Mouse (Mus musculus) cortical plate, adult 2 months (tissue): ENCODE data around the gene Tmem94. TPM values are rescaled to one million over a fixed set of nuclear protein-coding genes. Genes with fewer than 3 reads are reported as not detected.

Experiments used
- H3K27ac ChIP-seq: fragments of 200-500 bp; 2 replicates; pipeline ENCODE4 v1.5.1; 2012; ENCODE audit warnings: low read length, control low read depth, inconsistent platforms; ENCODE audit not compliant: insufficient read depth
- H3K4me1 ChIP-seq: fragments of 200-500 bp; 2 replicates; pipeline ENCODE4 v1.6.1; 2011; ENCODE audit warnings: low read length; ENCODE audit not compliant: control insufficient read depth, insufficient read depth
- H3K4me3 ChIP-seq: fragments of 200-500 bp; 2 replicates; pipeline ENCODE4 v1.5.1; 2011; ENCODE audit warnings: mild to moderate bottlenecking, low read length, control low read depth; ENCODE audit not compliant: insufficient read depth
- CTCF ChIP-seq: fragments of 200-500 bp; IDR thresholded peaks from 2 replicates; pipeline ENCODE4 v1.5.1; 2011; ENCODE audit warnings: mild to moderate bottlenecking, control low read depth, low read length; ENCODE audit not compliant: insufficient read depth; ENCODE audit errors: extremely low read depth
- POLR2A ChIP-seq: fragments of 200-500 bp; IDR thresholded peaks from 2 replicates; pipeline ENCODE4 v1.6.1; 2011; ENCODE audit warnings: mild to moderate bottlenecking, low read length, control low read depth; ENCODE audit not compliant: insufficient read depth; ENCODE audit errors: extremely low read depth
- polyA plus RNA-seq: library from polyadenylated mRNA; depleted of rRNA; stranded (reverse); fragments of >200 nt; gene quantifications from 2 replicates; pipeline ENCODE4 v1.2.3, GENCODE M21; 2012

The Tmem94 gene
- polyA plus RNA-seq, 1 experiment, result 44.8 TPM

DNA sequence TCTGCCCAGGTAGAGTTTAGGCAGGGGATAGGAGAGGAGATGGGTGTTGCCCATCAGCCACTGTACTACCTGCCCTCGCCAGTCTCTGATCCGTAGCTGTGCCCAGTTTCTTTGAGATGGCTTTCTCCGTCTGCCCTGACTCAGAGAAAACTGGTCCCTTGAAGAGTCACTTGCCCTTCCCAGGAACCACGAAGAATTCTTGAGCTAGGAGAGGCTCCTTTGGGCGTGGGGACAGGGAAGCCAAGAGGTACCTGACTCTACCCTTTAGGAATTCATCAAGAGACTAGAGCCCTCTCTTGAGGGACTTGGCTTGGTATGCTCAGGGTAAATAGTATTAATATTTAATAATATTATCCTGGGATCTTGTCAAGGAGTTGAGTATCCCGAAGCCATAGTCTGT lies 62.4 kb downstream of the Tmem94 start:
- no peaks in the 10 kb centered on the region for H3K4me1 ChIP-seq
- TF ChIP-seq POLR2A, result no peak
- TF ChIP-seq CTCF, result no peak
- no peak overlapping the region for H3K4me3 ChIP-seq
- no peak overlapping the region for H3K27ac ChIP-seq

DNA sequence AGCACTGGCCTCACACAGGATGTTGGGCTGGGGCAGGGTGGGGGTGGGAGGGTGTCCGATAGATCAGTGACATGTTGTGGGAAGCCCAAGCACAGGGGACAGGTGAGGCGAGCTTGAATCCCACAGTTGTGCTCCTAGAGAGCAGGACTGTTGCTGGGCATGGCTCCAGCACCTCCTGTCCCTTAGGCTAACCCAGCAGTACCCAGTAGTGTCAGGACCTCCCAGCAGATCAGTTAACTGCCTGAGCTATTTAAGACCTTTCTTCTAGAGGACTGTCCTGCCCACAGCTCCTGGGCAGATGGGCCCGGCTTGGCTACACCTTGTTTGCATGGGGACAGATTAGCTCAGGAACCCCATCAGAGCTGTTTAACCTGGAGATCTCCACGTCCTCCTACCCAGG lies 63.8 kb downstream of the Tmem94 start:
- Histone ChIP-seq H3K4me1 (no peaks in the 10 kb centered on the region), H3K4me3 (no peak overlapping the region), H3K27ac (no peak overlapping the region)
- no peak for TF ChIP-seq POLR2A
- TF ChIP-seq CTCF, result no peak

DNA sequence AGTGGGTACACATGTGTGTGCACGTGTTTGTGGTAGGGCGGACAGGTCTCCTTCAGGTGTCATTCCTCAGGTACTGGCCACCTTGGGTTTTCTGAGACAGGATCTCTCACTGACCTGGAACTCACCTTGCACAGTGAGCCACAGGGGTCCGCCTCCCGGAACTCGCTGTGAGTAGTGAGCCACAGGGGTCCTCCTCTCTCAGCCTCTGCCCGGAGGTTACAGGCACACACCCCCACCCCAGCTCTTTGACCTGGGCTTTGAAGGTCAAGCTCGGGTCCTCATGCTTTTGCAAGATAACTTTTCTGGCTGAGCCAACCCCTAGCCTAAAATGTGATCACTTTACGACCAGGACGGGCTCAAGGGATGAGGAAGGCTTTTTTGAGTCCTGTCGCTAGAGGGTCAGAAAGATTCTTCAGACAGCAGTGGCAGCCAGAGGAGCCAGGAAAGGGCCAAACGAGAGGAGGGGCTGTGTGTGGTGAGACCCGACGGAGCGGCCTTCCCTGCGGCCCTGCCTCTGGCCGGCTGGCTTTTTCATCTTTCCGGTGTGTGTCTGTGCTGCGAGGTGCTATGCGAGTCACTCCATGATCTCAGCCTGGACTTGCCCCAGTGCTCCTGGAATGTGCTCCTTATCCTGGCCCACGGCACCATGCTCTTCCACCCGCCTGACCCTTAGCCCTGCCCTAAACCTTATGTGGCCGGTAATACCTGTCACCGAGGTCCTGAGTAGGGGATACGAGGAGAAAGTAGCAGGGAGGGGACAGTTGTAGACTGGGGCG lies 65.5 kb downstream of the Tmem94 start:
- Histone ChIP-seq H3K4me1 (no peaks in the 10 kb centered on the region), H3K4me3 (no peak overlapping the region), H3K27ac (no peak overlapping the region)
- no peak for TF ChIP-seq POLR2A
- TF ChIP-seq CTCF, result no peak

DNA sequence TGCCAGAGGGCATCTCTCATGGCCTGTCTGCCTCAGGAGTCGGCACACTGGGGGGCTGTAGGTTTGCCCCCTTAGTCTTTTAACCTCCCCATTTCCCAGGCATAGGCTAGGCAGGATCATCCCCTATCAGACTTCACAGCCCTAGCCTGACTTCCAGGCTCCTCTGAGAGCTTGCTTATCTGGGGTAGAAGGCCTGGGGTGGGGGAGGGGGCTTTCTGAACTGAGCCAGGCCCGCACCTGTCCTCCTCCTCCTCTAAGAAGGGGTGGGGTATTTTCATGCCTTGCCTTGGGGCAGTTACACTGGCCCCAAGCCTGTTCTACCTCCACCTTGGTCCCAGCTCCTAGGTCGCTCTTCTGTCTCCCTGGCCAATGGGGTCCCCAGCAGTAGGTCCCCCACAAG lies 66.3 kb downstream of the Tmem94 start:
- Histone ChIP-seq H3K4me1 (no peaks in the 10 kb centered on the region), H3K27ac (no peak overlapping the region), H3K4me3 (no peak overlapping the region)
- TF ChIP-seq CTCF (no peak), POLR2A (no peak)

DNA sequence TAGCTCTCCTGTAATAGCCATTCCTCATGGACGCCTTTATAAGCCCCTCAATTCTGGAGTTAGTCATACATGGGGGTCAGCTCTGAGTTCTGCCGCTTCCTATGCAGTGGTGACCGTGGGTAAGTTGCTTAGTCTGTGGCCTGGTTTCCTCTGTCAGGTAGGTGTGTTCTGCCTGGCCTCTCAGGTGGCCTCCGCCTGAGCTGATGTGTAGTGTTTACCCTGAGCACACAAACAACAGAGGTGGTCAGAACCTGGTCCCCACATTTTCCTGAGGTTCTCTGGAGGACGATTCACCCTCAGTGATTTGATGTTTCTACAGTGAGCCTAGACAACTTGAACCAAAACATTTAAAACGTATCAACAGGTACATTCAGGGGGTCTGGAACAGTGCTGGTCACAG lies 66.8 kb downstream of the Tmem94 start:
- no peaks in the 10 kb centered on the region for H3K4me1 ChIP-seq
- TF ChIP-seq POLR2A, result no peak
- TF ChIP-seq CTCF, result no peak
- no peak overlapping the region for H3K27ac ChIP-seq
- no peak overlapping the region for H3K4me3 ChIP-seq

DNA sequence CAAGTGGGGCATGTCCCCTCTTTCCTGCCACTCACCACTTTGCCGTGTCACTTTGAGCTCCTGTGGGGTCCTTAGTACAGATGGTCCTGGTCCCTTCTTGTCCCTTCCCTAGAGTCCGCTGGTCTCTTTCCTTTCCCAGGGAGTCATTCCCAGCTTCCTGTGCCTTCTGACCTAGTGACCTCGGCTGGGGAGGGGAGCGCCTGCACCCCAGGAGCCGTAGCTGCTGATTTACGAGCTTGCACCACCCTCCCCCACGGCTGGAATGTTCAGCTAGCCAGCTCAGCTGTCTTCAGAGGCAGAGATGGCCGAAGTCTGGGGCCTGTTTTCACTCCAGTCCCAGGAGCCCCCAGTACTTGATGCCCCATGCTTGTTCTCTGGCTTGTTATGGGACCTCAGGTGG lies 67.3 kb downstream of the Tmem94 start:
- H3K4me1 ChIP-seq, result no peaks in the 10 kb centered on the region

DNA sequence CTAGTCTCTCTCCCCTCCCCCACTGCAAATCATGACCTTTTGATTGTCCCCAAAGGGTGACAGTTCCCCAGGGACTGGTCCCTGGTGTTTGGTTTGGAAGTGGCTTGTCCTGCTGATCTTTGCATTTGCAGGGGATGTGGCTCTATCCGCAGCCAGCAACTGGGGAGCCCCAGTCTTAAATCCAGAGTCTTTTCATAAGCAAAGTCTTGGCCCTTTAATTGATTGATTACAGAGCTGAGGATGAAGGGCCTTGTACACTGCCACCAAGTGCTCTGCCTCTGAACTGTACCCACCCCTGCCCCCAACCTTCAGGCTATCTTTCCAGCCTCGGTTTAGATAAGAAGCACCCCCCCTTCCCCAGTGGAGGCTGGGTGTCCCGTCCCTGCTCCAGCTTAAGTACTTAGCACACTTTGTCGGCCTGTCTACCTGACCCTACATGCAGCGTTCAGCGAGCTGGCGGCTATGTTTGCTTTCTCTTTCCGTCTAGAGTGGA lies 67.8 kb downstream of the Tmem94 start:
- Histone ChIP-seq H3K27ac (no peak overlapping the region), H3K4me3 (no peak overlapping the region)
- TF ChIP-seq POLR2A (no peak), CTCF (no peak)

More for the DNA sequence above, 67.3 kb downstream of the Tmem94 start:
- Histone ChIP-seq H3K4me3 (no peak overlapping the region), H3K27ac (no peak overlapping the region)
- TF ChIP-seq POLR2A, result no peak
- TF ChIP-seq CTCF, result no peak

DNA sequence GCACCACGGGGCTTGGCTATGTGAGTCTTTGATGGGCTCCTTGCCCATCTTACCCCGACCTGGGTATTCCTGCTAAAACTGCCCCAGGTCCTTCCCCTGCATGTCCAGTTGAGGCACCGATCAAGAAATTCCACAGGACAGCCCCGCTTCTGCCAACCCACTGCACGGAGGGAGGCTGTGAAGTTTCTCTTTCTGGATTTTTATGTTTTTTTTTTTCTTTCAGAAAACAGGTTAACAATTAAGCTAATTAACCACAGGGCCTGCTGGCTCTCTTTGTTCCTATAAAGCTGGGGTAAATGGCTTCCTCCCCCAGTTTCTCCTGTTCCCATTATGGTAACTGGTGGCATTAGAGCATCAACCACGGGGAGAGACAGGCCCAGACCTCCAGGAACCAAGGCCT lies 68.8 kb downstream of the Tmem94 start:
- TF ChIP-seq CTCF, result no peak
- no peak for TF ChIP-seq POLR2A
- Histone ChIP-seq H3K27ac (no peak overlapping the region), H3K4me1 (no peaks in the 10 kb centered on the region), H3K4me3 (no peak overlapping the region)

More for the DNA sequence above, 67.8 kb downstream of the Tmem94 start:
- no peaks in the 10 kb centered on the region for H3K4me1 ChIP-seq

DNA sequence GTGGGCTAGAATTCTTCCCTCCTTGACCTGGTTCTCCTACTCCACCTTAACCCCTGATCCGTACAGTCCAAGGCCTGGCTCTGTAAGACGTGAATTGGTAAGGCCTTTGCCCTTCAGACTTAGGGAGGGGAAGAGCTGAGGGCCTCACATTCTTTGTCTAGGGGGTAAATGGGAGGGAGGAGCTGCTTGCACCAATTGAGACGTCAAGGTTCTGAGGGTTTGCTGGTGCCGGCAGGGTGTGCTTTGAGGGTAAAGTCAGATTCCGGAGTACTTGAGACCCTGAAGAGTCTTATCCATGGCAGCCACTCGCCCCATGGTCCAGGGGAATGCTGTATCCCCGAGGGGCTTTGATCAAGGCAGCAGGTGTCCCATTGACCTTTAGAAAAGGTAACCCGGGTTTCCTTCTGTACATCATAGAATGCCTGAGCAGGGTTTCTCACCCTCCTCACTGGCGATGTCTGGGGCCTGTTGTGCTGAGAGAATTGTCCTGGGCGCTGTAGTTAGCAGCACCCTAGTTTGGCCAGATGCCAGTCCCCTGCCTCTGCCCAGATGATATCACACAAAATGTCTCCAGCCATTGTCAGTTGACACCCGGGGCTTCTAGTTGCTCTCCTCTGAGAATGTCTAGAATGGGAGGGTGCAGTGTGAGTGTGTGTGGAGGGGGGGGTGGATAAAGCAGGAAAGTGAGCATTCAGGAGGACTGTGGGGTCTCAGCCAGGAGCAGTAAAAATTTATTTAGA lies 71.6 kb downstream of the Tmem94 start:
- no peaks in the 10 kb centered on the region for H3K4me1 ChIP-seq
- TF ChIP-seq POLR2A, result no peak
- TF ChIP-seq CTCF, result no peak
- H3K27ac ChIP-seq, result no peak overlapping the region
- no peak overlapping the region for H3K4me3 ChIP-seq

DNA sequence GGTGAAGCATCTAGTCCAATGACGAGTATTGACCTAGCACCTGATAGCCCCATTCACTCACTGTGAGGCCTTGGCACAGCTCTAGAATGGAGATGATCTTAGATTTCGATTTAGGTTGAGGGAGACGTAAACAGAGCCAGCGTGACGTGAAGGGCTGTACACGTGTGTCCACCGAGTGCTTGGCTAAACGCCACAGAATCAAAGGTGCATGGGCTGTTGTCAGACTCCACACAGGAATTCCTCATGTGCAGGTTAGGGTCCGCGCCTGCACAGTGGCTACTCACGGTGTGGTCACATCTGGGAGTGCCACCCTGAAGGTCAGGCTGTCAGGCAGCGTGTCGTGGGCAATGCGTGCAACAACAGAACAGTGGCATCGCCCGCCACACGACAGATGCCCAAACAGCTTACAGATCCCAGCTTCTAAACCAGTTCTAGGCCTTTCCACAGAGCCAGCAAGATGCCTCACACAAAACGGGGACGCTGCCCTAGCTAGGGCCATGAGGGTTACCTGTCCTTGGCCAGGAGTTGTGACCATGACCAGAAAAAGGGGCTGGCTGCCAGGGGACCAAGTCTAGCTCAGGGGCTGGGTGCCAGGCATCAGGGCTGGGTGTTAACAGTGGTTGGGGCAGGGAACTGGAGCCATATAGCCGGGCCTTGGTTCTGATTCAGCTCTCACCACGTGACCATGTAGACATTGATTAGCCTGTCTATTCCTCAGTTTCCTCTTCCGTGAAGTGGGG lies 72.5 kb downstream of the Tmem94 start:
- H3K4me1 ChIP-seq, result no peaks in the 10 kb centered on the region
- H3K4me3 ChIP-seq, result no peak overlapping the region
- H3K27ac ChIP-seq, result no peak overlapping the region
- no peak for TF ChIP-seq POLR2A
- no peak for TF ChIP-seq CTCF
